Mouse (Mus musculus) heart, postnatal 4 days (tissue): ENCODE results near the gene Lsm4. TPM values are rescaled to one million over a fixed set of nuclear protein-coding genes. Genes with fewer than 3 reads are reported as not detected.

Experiments
- total RNA-seq, 2 experiments: library from RNA; stranded (reverse); gene quantifications; 2 replicates each; pipeline ENCODE4 v1.2.3; 2021

The Lsm4 gene
- total RNA-seq, 2 experiments from 2014 or later, result 107 to 120 TPM

Other genes starting within 250 kb of the Lsm4 start
- gene Crtc1, start 233.7 kb upstream of the Lsm4 start, total RNA-seq, result 10 to 100 TPM; 12.8 to 15.4 TPM
- 1 to 10 TPM; 8.2 to 9.2 TPM for gene Klhl26, start 196.3 kb upstream of the Lsm4 start, total RNA-seq
- not detected for gene Tmem59l, start 185.9 kb upstream of the Lsm4 start, total RNA-seq
- gene Crlf1, start 180.1 kb upstream of the Lsm4 start, total RNA-seq, result under 1 TPM in 1 of 2 experiments, not detected in 1; 0.55 TPM
- 100 to 1,000 TPM in 1 of 2 experiments, 10 to 100 TPM in 1; 96.9 to 109 TPM for gene Rex1bd, start 166.5 kb upstream of the Lsm4 start, total RNA-seq
- 1,000 to 10,000 TPM; 1,698 to 1,707 TPM for gene Uba52, start 162.4 kb upstream of the Lsm4 start, total RNA-seq
- 100 to 1,000 TPM; 204 to 207 TPM for gene Fkbp8, start 145.5 kb upstream of the Lsm4 start, total RNA-seq
- gene Kxd1, start 145.3 kb upstream of the Lsm4 start, total RNA-seq, result 10 to 100 TPM; 67.5 to 76.9 TPM
- gene Ell, start 133.8 kb upstream of the Lsm4 start, total RNA-seq, result 10 to 100 TPM; 16.7 to 17.6 TPM
- gene Isyna1, start 78.9 kb upstream of the Lsm4 start, total RNA-seq, result 10 to 100 TPM; 38.9 to 41.6 TPM
- 10 to 100 TPM; 73.8 to 78.5 TPM for gene Ssbp4, start 64.4 kb upstream of the Lsm4 start, total RNA-seq
- gene Lrrc25, start 57.1 kb upstream of the Lsm4 start, total RNA-seq, result 1 to 10 TPM; 1.1 to 1.5 TPM
- 1 to 10 TPM; 2.7 to 3.5 TPM for gene Gdf15, start 40.8 kb upstream of the Lsm4 start, total RNA-seq
- 10 to 100 TPM; 32.2 to 38.4 TPM for gene Pgpep1, start 12.9 kb upstream of the Lsm4 start, total RNA-seq
- 100 to 1,000 TPM; 254 to 261 TPM for gene Jund, start 25.7 kb downstream of the Lsm4 start, total RNA-seq
- gene Iqcn, start 30.2 kb downstream of the Lsm4 start, total RNA-seq, result under 1 TPM; 0.10 to 0.11 TPM
- gene Gm3336, start 45.3 kb downstream of the Lsm4 start, total RNA-seq, result not detected
- gene Pde4c, start 50.5 kb downstream of the Lsm4 start, total RNA-seq, result 1 to 10 TPM in 1 of 2 experiments, under 1 TPM in 1; 0.74 to 1.0 TPM
- 10 to 100 TPM; 27.3 to 28.7 TPM for gene Rab3a, start 81.4 kb downstream of the Lsm4 start, total RNA-seq
- gene Mpv17l2, start 87.7 kb downstream of the Lsm4 start, total RNA-seq, result 10 to 100 TPM; 35.8 to 37.9 TPM
- 10 to 100 TPM; 36.0 to 39.2 TPM for gene Pik3r2, start 103.5 kb downstream of the Lsm4 start, total RNA-seq
- gene Mast3, start 131.8 kb downstream of the Lsm4 start, total RNA-seq, result 1 to 10 TPM; 8.4 to 8.9 TPM
- gene Il12rb1, start 135.2 kb downstream of the Lsm4 start, total RNA-seq, result under 1 TPM in 1 of 2 experiments, not detected in 1; 0.12 TPM
- gene Arrdc2, start 166.5 kb downstream of the Lsm4 start, total RNA-seq, result 1 to 10 TPM; 5.1 to 7.5 TPM
- 1 to 10 TPM; 2.5 to 3.0 TPM for gene Kcnn1, start 190.0 kb downstream of the Lsm4 start, total RNA-seq
- gene Ccdc124, start 200.7 kb downstream of the Lsm4 start, total RNA-seq, result 10 to 100 TPM; 42.6 to 46.2 TPM
- gene Slc5a5, start 219.5 kb downstream of the Lsm4 start, total RNA-seq, result under 1 TPM in 1 of 2 experiments, not detected in 1; 0.11 TPM
- gene Rpl18a, start 224.2 kb downstream of the Lsm4 start, total RNA-seq, result 1,000 to 10,000 TPM; 1,266 to 1,294 TPM
- 10 to 100 TPM; 35.2 to 36.0 TPM for gene Map1s, start 232.7 kb downstream of the Lsm4 start, total RNA-seq